14 mouse cellular contexts compared by ENCODE assay signal in genomic region chr8:125662669-125663048, GRCm38 (mm10). TPM values are rescaled to one million over a fixed set of nuclear protein-coding genes. Genes with fewer than 3 reads are reported as not detected.
DNase-seq lines count a peak whose midpoint lies in the region; ATAC-seq lines count a peak whose summit lies in the region.
"Had no signal": no experiment of that assay in that cellular context is flagged by ENCODE, and none has a peak within 500 bp of the region (broad histone marks: within the 10 kb centered on the region; RNA-seq: fewer than 3 reads in every experiment).

No protein-coding gene starts in this region.

- no peak overlapping the region for H3K4me2 ChIP-seq in embryonic facial prominence, embryonic 12.5 days (replicated peaks)
- H3K4me2 ChIP-seq: limb, embryonic 12.5 days; neural tube, embryonic 15.5 days had no signal

- H3K9me3 ChIP-seq in embryonic facial prominence, embryonic 12.5 days: no peaks in the 10 kb centered on the region
- H3K9me3 ChIP-seq in embryonic facial prominence, embryonic 10.5 days: no peaks in the 10 kb centered on the region
- H3K9me3 ChIP-seq: limb, embryonic 12.5 days; neural tube, embryonic 15.5 days had no signal

- H3K4me1 ChIP-seq in embryonic facial prominence, embryonic 12.5 days: peaks cover 4% of the 10 kb centered on the region; the same call in 1 of the 2 replicates
- peaks cover 15% of the 10 kb centered on the region for H3K4me1 ChIP-seq in embryonic facial prominence, embryonic 10.5 days

- no peak for DNase-seq in embryonic facial prominence, embryonic 10.5 days (ENCODE audit: low spot score)
- peak; percentile 21 for DNase-seq in R1 (ENCODE audit: low read depth, low spot score)
- DNase-seq in gastrocnemius, postnatal 25 days: peak; percentile 48
- peak; percentile 10 for DNase-seq in heart, postnatal 25 days (ENCODE audit: low spot score)
- DNase-seq in layer of hippocampus, adult 18-20 months (ENCODE audit: low spot score in 2 of 2): no peak
- no peak for DNase-seq in layer of hippocampus, postnatal 25 days (ENCODE audit: extremely low spot score in 1 of 2, low spot score in 1 of 2)
- no peak for DNase-seq in right cerebral cortex, postnatal 4 days
- DNase-seq: adrenal gland, adult 8-10 months; right cerebral cortex, postnatal 25 days; thymus, postnatal 14 days had no signal

- no peak overlapping the region for H3K4me3 ChIP-seq in embryonic facial prominence, embryonic 12.5 days
- no peak overlapping the region for H3K4me3 ChIP-seq in embryonic facial prominence, embryonic 10.5 days
- H3K4me3 ChIP-seq: limb, embryonic 12.5 days; neural tube, embryonic 15.5 days had no signal

- ATAC-seq in embryonic facial prominence, embryonic 12.5 days (ENCODE audit: insufficient number of reproducible peaks, insufficient read depth, low FRiP score, low TSS enrichment): 0 out of 2 replicates have a peak, but pooled peaks have one; percentile 52
- ATAC-seq: forebrain, embryonic 16.5 days had no signal

- intact Hi-C loops in heart, postnatal 25 days (cut with DNase I): no loop called here

- H3K36me3 ChIP-seq in embryonic facial prominence, embryonic 12.5 days: no peaks in the 10 kb centered on the region
- no peaks in the 10 kb centered on the region for H3K36me3 ChIP-seq in embryonic facial prominence, embryonic 10.5 days (replicated peaks)
- H3K36me3 ChIP-seq: limb, embryonic 12.5 days; neural tube, embryonic 15.5 days had no signal

- no peak overlapping the region for H3K27ac ChIP-seq in embryonic facial prominence, embryonic 12.5 days
- H3K27ac ChIP-seq in embryonic facial prominence, embryonic 10.5 days (replicated peaks): no peak overlapping the region
- H3K27ac ChIP-seq: limb, embryonic 12.5 days; neural tube, embryonic 15.5 days had no signal

- H3K27me3 ChIP-seq in embryonic facial prominence, embryonic 12.5 days: no peaks in the 10 kb centered on the region
- H3K27me3 ChIP-seq in embryonic facial prominence, embryonic 10.5 days (replicated peaks; ENCODE audit: low read depth, poor library complexity, severe bottlenecking): peaks cover 4% of the 10 kb centered on the region; the same call in 1 of the 2 replicates
- H3K27me3 ChIP-seq: limb, embryonic 12.5 days; neural tube, embryonic 15.5 days had no signal

- 66% methylated on average over 6 of the region's 6 CpGs for WGBS in embryonic facial prominence, embryonic 12.5 days
- WGBS in embryonic facial prominence, embryonic 10.5 days: 81% methylated on average over 6 of the region's 6 CpGs

- no peak overlapping the region for H3K9ac ChIP-seq in embryonic facial prominence, embryonic 12.5 days
- H3K9ac ChIP-seq: limb, embryonic 12.5 days; neural tube, embryonic 15.5 days had no signal

RNA-seq across cellular contexts. Expression of gene Map10, which starts 7.0 kb away (rescaled TPM):
- 7.1 and 8.1 TPM in 2 replicates for polyA plus RNA-seq in embryonic facial prominence, embryonic 12.5 days (2016; fragmentation: Nextera tagmentation; extraction: Ambion mirVana)
- 5.7 and 7.0 TPM in 2 replicates for polyA plus RNA-seq in embryonic facial prominence, embryonic 10.5 days (2016; fragmentation: Nextera tagmentation; extraction: Ambion mirVana)
- 1 to 10 TPM; 2.6 to 3.0 TPM for total RNA-seq in gastrocnemius, postnatal 25 days (2021)
- total RNA-seq in heart, postnatal 25 days (2021): 1 to 10 TPM; 5.2 to 5.8 TPM
- total RNA-seq in layer of hippocampus, adult 18-20 months (2021): 1 to 10 TPM; 4.9 to 5.6 TPM
- 1 to 10 TPM; 5.2 to 6.5 TPM for total RNA-seq in layer of hippocampus, postnatal 25 days (2021)

Comparison
In these comparisons a context has a peak if more than half of its experiments do, and no peak if none do; other contexts are left out.
1. DNase-seq: peak in R1 (single experiment), gastrocnemius, postnatal 25 days (single experiment) and heart, postnatal 25 days (single experiment); none in embryonic facial prominence, embryonic 10.5 days (single experiment), layer of hippocampus, adult 18-20 months (0 of 2), layer of hippocampus, postnatal 25 days (0 of 2) and right cerebral cortex, postnatal 4 days (single experiment).